Mouse (Mus musculus) heart, embryonic 13.5 days (tissue): ENCODE measurements around the gene Dstn. TPM values are rescaled to one million over a fixed set of nuclear protein-coding genes. Genes with fewer than 3 reads are reported as not detected.
A peak's percentile ranks its signal among the peaks of the same experiment; 100 is the strongest.

Experiments used
- ATAC-seq: fragments of 200-750 bp; cut with Nextera tagmentation; 2 replicates; pipeline ENCODE4 v1.8.0; 2017; ENCODE audit warnings: moderate TSS enrichment; ENCODE audit not compliant: insufficient number of reproducible peaks, low FRiP score, low TSS enrichment; ENCODE audit errors: extremely low read depth
- H3K27ac ChIP-seq: fragments of 300-500 bp; sonication (generic); replicated peaks from 2 replicates; pipeline ENCODE4 v1.5.1; 2015; ENCODE audit warnings: moderate library complexity, mild to moderate bottlenecking, inconsistent platforms
- H3K27me3 ChIP-seq: fragments of 300-500 bp; sonication (generic); replicated peaks from 2 replicates; pipeline ENCODE4 v1.6.1; 2015; ENCODE audit warnings: mild to moderate bottlenecking, inconsistent platforms
- H3K36me3 ChIP-seq: fragments of 300-500 bp; sonication (generic); 2 replicates; pipeline ENCODE4 v1.6.1; 2015; ENCODE audit warnings: mild to moderate bottlenecking, inconsistent platforms
- H3K4me1 ChIP-seq: fragments of 300-500 bp; sonication (generic); 2 replicates; pipeline ENCODE4 v1.6.1; 2015; ENCODE audit warnings: inconsistent platforms
- H3K4me2 ChIP-seq: fragments of 300-500 bp; sonication (generic); 2 replicates; pipeline ENCODE4 v1.6.1; 2015; ENCODE audit warnings: inconsistent platforms, mild to moderate bottlenecking, moderate library complexity
- H3K4me3 ChIP-seq: fragments of 300-500 bp; sonication (generic); 2 replicates; pipeline ENCODE4 v1.5.1; 2015; ENCODE audit warnings: moderate library complexity, mild to moderate bottlenecking, inconsistent platforms
- H3K9ac ChIP-seq: fragments of 300-500 bp; sonication (generic); 2 replicates; pipeline ENCODE4 v1.6.1; 2015; ENCODE audit warnings: inconsistent platforms, mild to moderate bottlenecking, moderate library complexity
- H3K9me3 ChIP-seq: fragments of 300-500 bp; sonication (generic); 2 replicates; pipeline ENCODE4 v1.6.1; 2016; ENCODE audit warnings: inconsistent platforms
- WGBS: fragments of 180-500 bp; shearing (Covaris S2); methylation state at CpG from one replicate; pipeline ENCODE4 v1.1.7; 2015; ENCODE audit warnings: mixed read lengths; 5-methylcytosine and 5-hydroxymethylcytosine counted together
- polyA plus RNA-seq: library from polyadenylated mRNA; unstranded; fragments of >200 nt; fragmentation: Nextera tagmentation; extraction: Ambion mirVana; gene quantifications from 2 replicates; pipeline ENCODE4 v1.2.1, GENCODE M21; 2015

The Dstn gene
- polyA plus RNA-seq, 1 experiment from 2014 or later, result 860 TPM

GRCm38 (mm10) chr2:143946399-143946798 is 31.3 kb downstream of the Dstn start:
- no peak for ATAC-seq
- WGBS, result 80% methylated on average over 2 of the region's 2 CpGs
- no peaks in the 10 kb centered on the region for H3K27me3 ChIP-seq
- peak overlapping the region; percentile 82 for H3K27ac ChIP-seq
- peaks cover 97% of the 10 kb centered on the region for H3K36me3 ChIP-seq
- H3K9me3 ChIP-seq, result no peaks in the 10 kb centered on the region
- 0 out of 2 replicates have a peak overlapping the region, but pooled peaks have one; percentile 14 for H3K9ac ChIP-seq
- H3K4me3 ChIP-seq, result no peak overlapping the region
- no peak overlapping the region for H3K4me2 ChIP-seq
- peaks cover 58% of the 10 kb centered on the region for H3K4me1 ChIP-seq

- Histone ChIP-seq H3K36me3 (peaks cover 100% of the 10 kb centered on the region), H3K27me3 (no peaks in the 10 kb centered on the region), H3K9me3 (no peaks in the 10 kb centered on the region), H3K4me2 (no peak overlapping the region), H3K27ac (peak overlapping the region; percentile 82), H3K9ac (peak overlapping the region; percentile 56), H3K4me3 (no peak overlapping the region), H3K4me1 (peaks cover 68% of the 10 kb centered on the region)
- no peak for ATAC-seq
- 56% methylated on average over 3 of the region's 3 CpGs for WGBS
Measured at GRCm38 (mm10) chr2:143947981-143948380, 32.9 kb downstream of the Dstn start.

GRCm38 (mm10) chr2:143948416-143948815 is 33.3 kb downstream of the Dstn start:
- Histone ChIP-seq H3K9ac (no peak overlapping the region), H3K27me3 (no peaks in the 10 kb centered on the region), H3K36me3 (peaks cover 100% of the 10 kb centered on the region), H3K4me1 (peaks cover 68% of the 10 kb centered on the region), H3K4me3 (no peak overlapping the region), H3K4me2 (no peak overlapping the region), H3K27ac (peak overlapping the region; percentile 82), H3K9me3 (no peaks in the 10 kb centered on the region)
- ATAC-seq, result no peak
- 39% methylated on average over 4 of the region's 4 CpGs for WGBS

- Histone ChIP-seq H3K4me1 (peaks cover 68% of the 10 kb centered on the region), H3K4me3 (no peak overlapping the region), H3K27ac (peak overlapping the region; percentile 82; the same call in 1 of the 2 replicates), H3K36me3 (peaks cover 100% of the 10 kb centered on the region), H3K4me2 (no peak overlapping the region), H3K27me3 (no peaks in the 10 kb centered on the region), H3K9me3 (no peaks in the 10 kb centered on the region), H3K9ac (no peak overlapping the region)
- WGBS, result 85% methylated on average over 6 of the region's 6 CpGs
- no peak for ATAC-seq
Measured at GRCm38 (mm10) chr2:143949217-143949616, 34.1 kb downstream of the Dstn start.

GRCm38 (mm10) chr2:143950290-143951027 is 35.3 kb downstream of the Dstn start:
- whole genome bisulfite sequencing, result 66% methylated on average over 5 of the region's 5 CpGs
- Histone ChIP-seq H3K4me3 (no peak overlapping the region), H3K4me1 (peaks cover 68% of the 10 kb centered on the region), H3K27me3 (no peaks in the 10 kb centered on the region), H3K36me3 (peaks cover 100% of the 10 kb centered on the region), H3K27ac (no peak overlapping the region), H3K4me2 (no peak overlapping the region), H3K9ac (peak overlapping the region; percentile 24; the same call in 1 of the 2 replicates), H3K9me3 (no peaks in the 10 kb centered on the region)
- no peak for ATAC-seq

- H3K4me2 ChIP-seq, result no peak overlapping the region
- WGBS, result 76% methylated on average over 1 of the region's 1 CpGs
- no peaks in the 10 kb centered on the region for H3K27me3 ChIP-seq
- no peak overlapping the region for H3K4me3 ChIP-seq
- H3K4me1 ChIP-seq, result peaks cover 63% of the 10 kb centered on the region
- H3K27ac ChIP-seq, result 0 out of 2 replicates have a peak overlapping the region, but pooled peaks have one; percentile 37
- peaks cover 100% of the 10 kb centered on the region for H3K36me3 ChIP-seq
- ATAC-seq, result no peak
- H3K9ac ChIP-seq, result no peak overlapping the region
- no peaks in the 10 kb centered on the region for H3K9me3 ChIP-seq
Measured at GRCm38 (mm10) chr2:143951028-143951420, 35.9 kb downstream of the Dstn start.

- no peaks in the 10 kb centered on the region for H3K9me3 ChIP-seq
- H3K27me3 ChIP-seq, result no peaks in the 10 kb centered on the region
- H3K9ac ChIP-seq, result no peak overlapping the region
- peaks cover 100% of the 10 kb centered on the region for H3K36me3 ChIP-seq
- no peak overlapping the region for H3K4me3 ChIP-seq
- H3K4me2 ChIP-seq, result no peak overlapping the region
- WGBS, result 59% methylated on average over 5 of the region's 5 CpGs
- ATAC-seq, result no peak
- peaks cover 56% of the 10 kb centered on the region for H3K4me1 ChIP-seq
- H3K27ac ChIP-seq, result peak overlapping the region; percentile 37
Measured at GRCm38 (mm10) chr2:143951546-143952315, 36.6 kb downstream of the Dstn start.

- 85% methylated on average over 4 of the region's 4 CpGs for WGBS
- Histone ChIP-seq H3K36me3 (peaks cover 99% of the 10 kb centered on the region), H3K4me3 (no peak overlapping the region), H3K9ac (no peak overlapping the region), H3K27ac (no peak overlapping the region), H3K27me3 (no peaks in the 10 kb centered on the region), H3K4me1 (peaks cover 34% of the 10 kb centered on the region), H3K4me2 (no peak overlapping the region), H3K9me3 (no peaks in the 10 kb centered on the region)
- ATAC-seq, result no peak
Measured at GRCm38 (mm10) chr2:143953944-143954343, 38.8 kb downstream of the Dstn start.

- WGBS, result 79% methylated on average over 4 of the region's 4 CpGs
- H3K9ac ChIP-seq, result no peak overlapping the region
- peaks cover 5% of the 10 kb centered on the region for H3K9me3 ChIP-seq
- H3K36me3 ChIP-seq, result peaks cover 96% of the 10 kb centered on the region
- H3K4me1 ChIP-seq, result peaks cover 24% of the 10 kb centered on the region
- no peak for ATAC-seq
- H3K4me3 ChIP-seq, result no peak overlapping the region
- no peak overlapping the region for H3K27ac ChIP-seq
- H3K4me2 ChIP-seq, result no peak overlapping the region
- H3K27me3 ChIP-seq, result no peaks in the 10 kb centered on the region
Measured at GRCm38 (mm10) chr2:143955004-143955403, 39.9 kb downstream of the Dstn start.

GRCm38 (mm10) chr2:143955746-143956145 is 40.6 kb downstream of the Dstn start:
- no peak overlapping the region for H3K27ac ChIP-seq
- H3K27me3 ChIP-seq, result no peaks in the 10 kb centered on the region
- no peak overlapping the region for H3K9ac ChIP-seq
- peaks cover 6% of the 10 kb centered on the region for H3K9me3 ChIP-seq
- H3K4me2 ChIP-seq, result no peak overlapping the region
- 87% methylated on average over 4 of the region's 4 CpGs for whole genome bisulfite sequencing
- H3K4me3 ChIP-seq, result no peak overlapping the region
- peaks cover 17% of the 10 kb centered on the region for H3K4me1 ChIP-seq
- H3K36me3 ChIP-seq, result peaks cover 93% of the 10 kb centered on the region
- ATAC-seq, result no peak

GRCm38 (mm10) chr2:143962192-143962591 is 47.1 kb downstream of the Dstn start:
- no peak overlapping the region for H3K4me2 ChIP-seq
- WGBS, result 91% methylated on average over 5 of the region's 5 CpGs
- no peak for ATAC-seq
- H3K4me3 ChIP-seq, result no peak overlapping the region
- no peak overlapping the region for H3K9ac ChIP-seq
- peaks cover 93% of the 10 kb centered on the region for H3K36me3 ChIP-seq
- H3K27ac ChIP-seq, result no peak overlapping the region
- peaks cover 9% of the 10 kb centered on the region for H3K9me3 ChIP-seq
- H3K27me3 ChIP-seq, result no peaks in the 10 kb centered on the region
- H3K4me1 ChIP-seq, result no peaks in the 10 kb centered on the region
